Mouse (Mus musculus): ENCODE data around the gene Cfap126.
"Not testable (repeated sequence)": the region's sequence is repeated elsewhere in the genome, so short reads cannot be mapped to it uniquely, and the experiment has no call there.

Cfap126 gene

DNA sequence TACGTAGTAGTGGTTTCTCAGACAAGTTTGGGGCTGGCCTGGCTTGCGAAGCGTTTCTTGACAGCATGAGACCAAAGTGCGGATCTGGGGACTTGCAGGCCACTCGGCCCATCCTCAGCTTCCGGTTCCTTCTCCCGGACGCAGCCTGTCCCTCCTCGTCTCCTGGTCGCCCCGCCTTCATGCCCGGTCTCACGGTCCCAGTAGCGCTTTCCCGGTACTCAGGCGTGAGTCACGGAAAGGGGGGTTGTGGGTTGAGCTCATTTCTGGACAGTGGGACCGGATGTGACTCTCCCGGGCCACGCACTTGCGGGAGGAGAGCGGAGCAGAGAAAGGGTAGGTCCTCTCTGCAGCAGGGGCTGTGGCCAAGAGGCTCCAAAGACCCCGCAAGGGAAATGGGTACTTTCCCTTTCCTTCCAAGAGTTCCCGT is at the start of gene Cfap126:
TSS of gene Cfap126 (plus strand) at position 46 of the 427 bp plus-strand sequence.
- peak; percentile 70 for DNase-seq

- peak; percentile 56 for DNase-seq
Observed at GRCm38 (mm10) chr1:171064491-171065242, 49.1 kb upstream of the Cfap126 start, which contains the start of gene Fcgr3. Gene Fcgr3 (minus strand): TSS chr1:171064935.

GRCm38 (mm10) chr1:171065243-171065587 is 48.5 kb upstream of the Cfap126 start:
- not testable (repeated sequence) for DNase-seq

GRCm38 (mm10) chr1:171065768-171066167 is 48.0 kb upstream of the Cfap126 start:
- DNase-seq = not testable (repeated sequence)

GRCm38 (mm10) chr1:171066583-171066982 is 47.1 kb upstream of the Cfap126 start:
- not testable (repeated sequence) for DNase-seq

DNA sequence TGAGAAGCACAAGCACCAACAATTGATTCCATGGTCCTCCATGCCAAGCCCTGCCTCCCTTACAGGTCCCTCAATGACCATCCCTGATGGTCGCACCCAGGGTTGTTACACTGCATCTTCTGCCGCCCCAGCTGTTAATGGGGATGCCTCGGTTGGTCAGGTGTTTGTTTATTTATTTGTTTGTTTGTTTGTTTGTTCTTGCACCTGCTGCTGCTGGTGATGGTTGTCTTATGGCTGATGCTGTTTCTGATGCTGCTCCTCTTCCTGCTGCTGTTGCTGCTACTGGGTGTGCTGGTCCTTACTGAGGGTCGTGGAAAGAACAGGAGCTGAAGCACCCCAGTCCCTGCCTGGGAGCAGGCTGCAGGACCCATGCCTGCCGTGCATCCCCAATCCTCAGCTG is 45.8 kb upstream of the Cfap126 start:
- not testable (repeated sequence) for DNase-seq

DNA sequence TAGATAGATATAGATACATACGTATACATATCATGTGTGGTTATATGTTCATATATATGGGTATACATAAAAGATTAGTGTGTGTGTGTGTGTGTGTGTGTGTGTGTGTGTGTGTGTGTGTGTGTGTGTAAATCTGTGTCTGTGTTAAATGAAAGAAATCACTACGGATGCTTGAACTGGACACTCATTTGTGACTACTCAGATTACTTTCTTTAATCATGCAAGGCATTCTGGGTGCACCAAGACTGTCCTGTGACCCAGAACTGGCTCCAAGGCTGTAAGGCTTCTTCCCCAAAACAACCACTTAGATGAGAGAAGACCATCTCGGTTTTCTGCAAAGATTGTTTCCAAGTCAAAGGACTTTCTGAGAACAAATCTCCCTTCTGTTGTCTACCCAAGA is 44.2 kb upstream of the Cfap126 start:
- not testable (repeated sequence) for DNase-seq

GRCm38 (mm10) chr1:171070879-171071278 is 42.8 kb upstream of the Cfap126 start:
- not testable (repeated sequence) for DNase-seq

- not testable (repeated sequence) for DNase-seq
Observed at GRCm38 (mm10) chr1:171071726-171072125, 42.0 kb upstream of the Cfap126 start.

GRCm38 (mm10) chr1:171072217-171072616 is 41.5 kb upstream of the Cfap126 start:
- DNase-seq = not testable (repeated sequence)

DNA sequence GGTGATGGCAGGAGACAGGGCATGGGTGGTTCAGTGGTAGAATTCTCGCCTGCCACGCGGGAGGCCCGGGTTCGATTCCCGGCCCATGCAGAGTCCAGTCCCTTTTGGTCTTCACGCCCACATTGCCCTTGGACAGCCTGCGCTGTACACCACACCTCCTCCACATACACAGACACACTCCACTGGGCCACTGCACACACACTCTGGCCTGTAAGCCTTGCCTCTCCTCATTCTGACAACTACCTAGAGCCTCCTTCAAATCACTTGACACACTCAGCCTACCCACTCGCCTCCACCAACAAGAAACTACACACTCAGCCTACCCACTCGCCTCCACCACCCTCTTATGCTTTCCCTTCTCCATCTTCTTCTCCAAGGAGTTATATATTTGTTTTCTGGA is 39.4 kb upstream of the Cfap126 start:
- not testable (repeated sequence) for DNase-seq

GRCm38 (mm10) chr1:171076176-171076575 is 37.5 kb upstream of the Cfap126 start:
- DNase-seq = not testable (repeated sequence)

- not testable (repeated sequence) for DNase-seq
Observed at GRCm38 (mm10) chr1:171077192-171077591, 36.5 kb upstream of the Cfap126 start.

DNA sequence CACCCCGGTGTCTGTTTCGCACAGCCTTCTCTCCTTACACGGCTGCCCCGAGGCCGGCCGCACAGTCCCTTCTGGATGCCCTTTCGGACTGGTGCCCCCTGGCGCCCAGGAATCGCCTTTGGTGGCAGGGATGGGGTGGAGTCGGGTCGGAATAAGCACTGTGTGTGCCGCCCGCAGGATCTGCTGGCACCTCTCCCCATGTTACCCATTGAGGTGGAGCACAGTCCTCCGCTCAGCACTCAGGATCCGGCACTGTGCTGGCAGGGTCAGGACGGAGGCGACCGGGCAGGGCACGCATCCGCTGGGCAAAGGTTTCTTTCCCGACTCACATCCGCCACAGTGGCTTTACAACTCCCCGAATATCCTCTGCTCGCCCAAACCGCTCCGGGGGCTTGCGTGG is 35.8 kb upstream of the Cfap126 start:
- peak; percentile 9 for DNase-seq

- DNase-seq = not testable (repeated sequence)
Observed at GRCm38 (mm10) chr1:171078419-171078818, 35.3 kb upstream of the Cfap126 start.

DNA sequence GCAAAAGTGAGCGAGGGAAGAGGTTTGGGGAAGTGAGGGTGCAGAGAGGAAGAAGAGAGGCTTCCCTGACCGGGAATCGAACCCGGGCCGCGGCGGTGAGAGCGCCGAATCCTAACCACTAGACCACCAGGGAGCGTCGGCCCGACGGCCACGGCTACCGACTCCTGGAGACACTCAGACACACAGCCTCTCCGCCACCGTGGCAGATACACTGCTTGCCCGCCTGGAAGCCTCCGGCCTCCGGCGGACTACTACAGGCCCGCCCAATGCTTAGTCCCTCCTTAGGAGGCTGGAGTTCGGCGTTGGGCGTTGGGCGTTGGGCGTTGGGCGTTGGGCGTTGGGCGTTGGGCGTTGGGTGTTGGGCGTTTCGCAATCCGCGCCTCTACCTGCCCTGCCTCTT is 34.4 kb upstream of the Cfap126 start:
- not testable (repeated sequence) for DNase-seq

DNA sequence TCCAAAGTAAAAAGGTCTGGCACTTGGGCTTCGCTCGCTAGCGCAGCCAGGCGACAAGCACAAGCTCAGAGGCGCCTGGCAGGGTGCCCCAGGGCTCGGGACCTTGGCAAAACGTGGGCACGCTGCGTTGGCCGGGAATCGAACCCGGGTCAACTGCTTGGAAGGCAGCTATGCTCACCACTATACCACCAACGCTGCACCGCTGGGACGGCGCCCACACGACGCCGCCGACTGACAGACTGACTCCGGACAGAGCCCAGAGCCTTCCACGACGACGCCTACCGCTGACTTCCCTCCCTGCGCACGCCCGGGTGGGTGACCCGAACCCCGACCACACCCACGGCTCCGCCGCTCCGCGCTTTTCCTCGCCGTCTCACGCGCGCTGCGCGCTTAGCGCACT is 33.9 kb upstream of the Cfap126 start:
- not testable (repeated sequence) for DNase-seq

DNA sequence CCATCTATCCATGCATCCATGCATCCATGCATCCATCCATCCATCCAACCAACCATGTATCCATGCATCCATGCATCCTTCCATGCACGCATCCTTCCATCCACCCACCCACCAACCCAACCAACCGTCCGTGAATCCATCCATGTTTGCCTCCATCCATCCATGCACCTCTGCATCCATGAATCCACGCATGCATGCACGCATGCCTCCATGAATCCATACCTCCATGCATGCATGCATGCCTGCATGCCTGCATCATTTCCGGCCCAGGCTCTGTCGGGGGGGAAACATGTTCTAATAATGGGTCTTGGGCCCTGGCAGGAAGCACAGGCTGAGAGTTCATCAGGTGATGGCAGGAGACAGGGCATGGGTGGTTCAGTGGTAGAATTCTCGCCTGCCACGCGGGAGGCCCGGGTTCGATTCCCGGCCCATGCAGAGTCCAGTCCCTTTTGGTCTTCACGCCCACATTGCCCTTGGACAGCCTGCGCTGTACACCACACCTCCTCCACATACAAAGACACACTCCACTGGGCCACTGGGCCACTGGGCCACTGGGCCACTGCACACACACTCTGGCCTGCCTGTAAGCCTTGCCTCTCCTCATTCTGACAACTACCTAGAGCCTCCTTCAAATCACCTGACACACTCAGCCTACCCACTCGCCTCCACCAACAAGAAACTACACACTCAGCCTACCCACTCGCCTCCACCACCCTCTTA is 32.0 kb upstream of the Cfap126 start:
- not testable (repeated sequence) for DNase-seq

- no peak for DNase-seq
Observed at GRCm38 (mm10) chr1:171085718-171086117, 28.0 kb upstream of the Cfap126 start.

- not testable (repeated sequence) for DNase-seq
Observed at GRCm38 (mm10) chr1:171088237-171088869, 25.4 kb upstream of the Cfap126 start.

- DNase-seq = no peak
Observed at GRCm38 (mm10) chr1:171089891-171090290, 23.8 kb upstream of the Cfap126 start.

- no peak for DNase-seq
Observed at GRCm38 (mm10) chr1:171090761-171091160, 23.0 kb upstream of the Cfap126 start.

DNA sequence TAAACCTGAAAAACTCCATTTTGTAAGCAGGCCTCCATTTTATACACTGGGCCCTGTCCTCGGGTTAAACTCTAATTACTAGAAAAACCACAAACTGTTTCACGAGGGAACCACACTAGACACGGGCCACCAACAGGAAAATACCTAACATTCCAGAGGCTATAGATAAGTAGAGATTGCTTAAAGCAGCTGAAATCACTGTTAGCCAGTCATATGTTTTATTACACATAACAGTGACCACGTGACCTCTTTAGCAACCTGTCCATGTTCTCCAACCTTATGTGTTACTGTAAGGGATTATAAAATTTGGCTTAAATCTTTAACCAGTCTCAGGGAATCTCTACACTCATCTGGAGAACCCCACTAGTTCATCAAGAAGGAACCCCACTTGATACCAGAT is 19.3 kb upstream of the Cfap126 start:
- no peak for DNase-seq

Data from cerebellum, adult 8-10 months (tissue).